Mouse (Mus musculus) testis, adult 2 months (tissue): ENCODE measurements around the gene Bet1l.

Experiments
- CTCF ChIP-seq: fragments of 200-500 bp; IDR thresholded peaks from 2 replicates; pipeline ENCODE4 v1.5.1; 2012; ENCODE audit warnings: low read depth, mild to moderate bottlenecking, inconsistent platforms, low read length, moderate library complexity; ENCODE audit not compliant: control insufficient read depth, insufficient read depth, insufficient replicate concordance
- POLR2A ChIP-seq: fragments of 200-500 bp; IDR thresholded peaks from 2 replicates; pipeline ENCODE4 v1.6.1; 2012; ENCODE audit warnings: low read depth, mild to moderate bottlenecking, inconsistent platforms, low read length, moderate library complexity; ENCODE audit not compliant: control insufficient read depth

DNA sequence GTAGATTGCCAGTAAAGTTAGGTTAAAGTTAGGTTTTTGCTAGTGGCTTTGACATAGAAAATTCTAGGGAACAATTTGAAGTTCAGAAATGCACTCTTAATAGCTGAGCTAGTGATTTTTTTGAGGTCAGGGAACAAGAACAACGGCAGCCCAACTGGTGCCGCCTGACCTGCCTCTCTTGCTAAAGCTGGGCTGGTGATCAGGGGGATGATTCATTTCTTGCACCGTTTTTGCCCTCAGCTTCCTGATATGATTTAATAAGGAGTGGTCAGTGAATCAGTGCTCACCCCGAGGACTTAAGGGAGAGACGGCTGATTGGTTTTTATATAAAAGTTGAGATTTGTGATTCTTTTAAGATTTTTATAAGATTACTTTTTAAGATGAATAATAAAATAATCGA, 25.9 kb downstream of the Bet1l start:
- no peak for TF ChIP-seq CTCF
- TF ChIP-seq POLR2A: no peak
